Mouse (Mus musculus): ENCODE measurements around the gene Mto1. TPM values are rescaled to one million over a fixed set of nuclear protein-coding genes. Genes with fewer than 3 reads are reported as not detected.

Mto1 gene
- 10.5 and 12.3 TPM in 2 replicates for polyA plus RNA-seq (2012; rRNA removed)

DNA sequence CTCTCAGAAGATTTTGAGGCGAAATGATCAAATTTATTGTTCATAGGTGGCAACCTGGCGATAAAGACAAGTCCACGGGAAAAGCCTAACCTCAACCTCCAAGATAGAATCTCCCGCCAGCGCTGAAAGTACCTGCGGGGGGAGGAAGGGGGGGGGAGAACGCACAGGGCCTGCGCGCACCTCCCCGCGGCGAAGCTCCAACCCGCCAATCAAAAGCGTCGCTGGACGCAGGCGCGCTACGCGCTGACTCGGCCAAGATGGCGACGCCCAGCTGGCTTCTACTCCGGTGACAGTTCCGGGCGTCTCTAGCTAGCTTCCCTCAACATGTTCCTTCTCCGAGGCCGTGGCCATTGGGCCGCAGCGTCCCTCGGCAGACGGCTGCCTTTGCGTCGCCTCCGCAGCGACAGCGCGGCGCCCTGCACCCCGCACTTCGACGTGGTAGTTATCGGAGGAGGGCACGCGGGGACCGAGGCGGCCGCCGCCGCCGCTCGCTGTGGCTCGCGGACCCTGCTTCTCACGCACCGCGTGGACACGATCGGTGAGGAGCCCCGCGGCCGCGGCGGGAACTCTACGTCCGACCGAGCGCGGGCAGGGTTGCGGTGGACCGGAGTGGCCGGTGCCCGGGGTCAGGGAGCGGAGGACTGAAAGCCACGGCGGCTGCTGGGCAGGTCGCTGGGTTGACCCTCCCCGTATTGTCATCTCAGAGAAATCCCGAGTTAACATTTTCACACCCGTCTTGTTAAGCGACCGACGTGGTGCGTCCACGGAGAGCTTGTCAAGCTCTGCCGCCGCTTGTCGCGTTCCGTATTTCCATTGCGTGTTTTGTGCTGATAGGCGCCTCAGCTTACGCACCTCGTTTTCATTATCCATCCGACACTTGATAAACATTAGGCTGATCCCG is at the start of gene Mto1, which contains the start of gene Gm17324:
Gene Mto1 (plus strand): TSS at position 236 of the 901 bp plus-strand sequence.
Gene Gm17324 (minus strand): TSS at position 814 of the 901 bp plus-strand sequence.

DNA sequence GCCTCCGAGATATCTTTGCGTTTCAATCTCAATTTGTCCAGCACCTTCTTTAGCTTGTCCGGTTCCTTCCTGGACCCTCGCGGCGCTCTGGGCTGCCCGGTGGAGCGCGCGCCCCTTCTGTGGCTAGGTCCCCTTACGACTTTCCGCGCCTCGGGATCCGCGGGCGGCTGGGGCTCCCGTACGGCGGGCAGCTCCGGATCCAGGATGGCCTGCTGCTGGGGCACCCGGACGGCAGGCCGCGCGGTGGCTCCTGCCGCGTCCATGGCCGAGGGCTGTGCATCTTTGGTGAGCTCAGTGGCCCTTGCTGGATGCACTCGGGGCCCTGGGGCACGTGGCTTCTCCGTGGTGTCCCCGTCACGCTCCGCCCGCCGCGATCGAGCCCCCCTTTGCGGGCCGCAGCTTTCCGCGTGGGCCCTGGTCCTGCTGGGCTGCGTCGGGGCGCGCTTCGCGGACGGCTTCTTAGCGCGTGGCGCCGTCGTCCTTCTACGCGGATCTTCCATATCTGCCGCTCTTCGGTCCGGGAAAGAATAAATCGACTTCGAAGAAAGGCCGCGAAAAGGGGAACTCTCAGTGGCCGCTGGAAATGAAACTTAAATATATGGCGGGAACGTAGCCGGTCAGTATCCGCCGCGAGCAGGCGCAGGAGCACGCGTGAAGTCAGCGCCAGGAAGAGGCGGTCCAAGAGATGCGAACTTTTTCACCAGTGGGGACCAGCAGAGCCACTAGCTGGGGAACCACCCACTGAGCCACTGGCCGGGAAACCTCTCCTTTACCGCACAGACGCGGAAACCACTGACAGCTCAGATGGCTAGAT is 5.2 kb upstream of the Mto1 start, which contains the start of gene Cgas:
Gene Cgas (minus strand): TSS at position 659 of the 814 bp plus-strand sequence.

DNA sequence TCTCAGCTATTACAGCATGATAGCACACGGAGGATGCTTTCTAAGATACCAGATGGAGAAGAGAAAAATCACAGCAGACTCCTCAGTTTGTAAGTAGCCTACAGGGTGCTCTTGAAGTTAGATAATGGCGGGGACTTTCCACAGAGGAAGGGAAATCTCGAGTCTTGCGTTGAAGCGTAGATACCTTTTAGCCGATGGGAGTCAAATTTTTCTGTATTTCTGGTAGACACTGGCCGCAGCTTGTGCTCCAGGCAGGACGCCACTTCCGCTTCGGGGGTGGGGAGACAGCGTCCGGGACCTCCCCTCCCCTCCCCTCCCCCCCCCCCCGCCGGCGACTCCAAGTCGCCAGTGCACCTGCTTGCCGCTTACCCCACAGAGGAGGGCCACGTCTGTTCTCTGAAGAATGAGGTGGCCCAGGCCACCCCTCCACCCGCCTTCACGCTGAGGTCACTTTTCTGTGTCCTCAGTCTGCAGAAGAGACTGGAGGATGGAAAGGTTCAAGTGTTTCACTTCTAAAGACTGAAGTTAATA is 40.9 kb downstream of the Mto1 start, which contains the start of gene Eef1a1:
Gene Eef1a1 (minus strand): TSS at position 262 of the 531 bp plus-strand sequence.

Other genes starting within 250 kb of the Mto1 start
- gene Gsta1, start 217.6 kb upstream of the Mto1 start, polyA plus RNA-seq (2012; rRNA removed) = not detected in 2 replicates
- 0.11 TPM in 1 of 2 replicates, not detected in the other for gene Gm3776, start 191.1 kb upstream of the Mto1 start, polyA plus RNA-seq (2012; rRNA removed)
- gene Gm10639, start 158.3 kb upstream of the Mto1 start, polyA plus RNA-seq (2012; rRNA removed) = 0.06 TPM in 1 of 2 replicates, not detected in the other
- gene Omt2a, start 133.4 kb upstream of the Mto1 start, polyA plus RNA-seq (2012; rRNA removed) = not detected in 2 replicates
- not detected in 2 replicates for gene Omt2b, start 120.6 kb upstream of the Mto1 start, polyA plus RNA-seq (2012; rRNA removed)
- gene Gsta2, start 92.4 kb upstream of the Mto1 start, polyA plus RNA-seq (2012; rRNA removed) = 0.09 and 0.59 TPM in 2 replicates
- gene Dppa5a, start 80.0 kb upstream of the Mto1 start, polyA plus RNA-seq (2012; rRNA removed) = not detected in 2 replicates
- gene Ooep, start 69.5 kb upstream of the Mto1 start, polyA plus RNA-seq (2012; rRNA removed) = 0.01 TPM in 1 of 2 replicates, not detected in the other
- 0.02 and 0.03 TPM in 2 replicates for gene Ddx43, start 52.4 kb upstream of the Mto1 start, polyA plus RNA-seq (2012; rRNA removed)
- gene Cgas, start 5.0 kb upstream of the Mto1 start, polyA plus RNA-seq (2012; rRNA removed) = 1.2 and 1.6 TPM in 2 replicates
- gene Gm17324, start 578 bp downstream of the Mto1 start, polyA plus RNA-seq (2012; rRNA removed) = 0.13 TPM in 2 replicates
- gene Eef1a1, start 40.9 kb downstream of the Mto1 start, polyA plus RNA-seq (2012; rRNA removed) = 4,026 and 4,162 TPM in 2 replicates
- 3.8 and 4.1 TPM in 2 replicates for gene Slc17a5, start 139.8 kb downstream of the Mto1 start, polyA plus RNA-seq (2012; rRNA removed)
- gene Cd109, start 167.3 kb downstream of the Mto1 start, polyA plus RNA-seq (2012; rRNA removed) = 0.03 and 0.05 TPM in 2 replicates

Measured in liver, embryonic 18 days (tissue).